Mouse (Mus musculus) erythroblast, adult 5-6 weeks (primary cell): ENCODE measurements around the gene Rpl32. TPM values are rescaled to one million over a fixed set of nuclear protein-coding genes. Genes with fewer than 3 reads are reported as not detected.

Source experiments
- ATAC-seq: replicated peaks from 2 replicates; pipeline ENCODE4 v1.8.0; 2016; ENCODE audit warnings: moderate number of reproducible peaks, mild to moderate bottlenecking, moderate TSS enrichment, inconsistent platforms; ENCODE audit not compliant: poor library complexity, low FRiP score, severe bottlenecking
- total RNA-seq, 2 experiments: library from RNA; stranded (forward) in 1 of 2; stranded (reverse) in 1 of 2; fragments of 150-400 nt in 1 of 2; fragments of 200-764, 138-1000 nt in 1 of 2; gene quantifications; 2 replicates each; pipeline versions ENCODE4 v1.2.3 to v1.2.4; 2015 to 2017; ENCODE audit warnings: low replicate concordance in 2 of 2

Gene Rpl32
- total RNA-seq, 2 experiments from 2014 or later, result 502 to 1,031 TPM

DNA sequence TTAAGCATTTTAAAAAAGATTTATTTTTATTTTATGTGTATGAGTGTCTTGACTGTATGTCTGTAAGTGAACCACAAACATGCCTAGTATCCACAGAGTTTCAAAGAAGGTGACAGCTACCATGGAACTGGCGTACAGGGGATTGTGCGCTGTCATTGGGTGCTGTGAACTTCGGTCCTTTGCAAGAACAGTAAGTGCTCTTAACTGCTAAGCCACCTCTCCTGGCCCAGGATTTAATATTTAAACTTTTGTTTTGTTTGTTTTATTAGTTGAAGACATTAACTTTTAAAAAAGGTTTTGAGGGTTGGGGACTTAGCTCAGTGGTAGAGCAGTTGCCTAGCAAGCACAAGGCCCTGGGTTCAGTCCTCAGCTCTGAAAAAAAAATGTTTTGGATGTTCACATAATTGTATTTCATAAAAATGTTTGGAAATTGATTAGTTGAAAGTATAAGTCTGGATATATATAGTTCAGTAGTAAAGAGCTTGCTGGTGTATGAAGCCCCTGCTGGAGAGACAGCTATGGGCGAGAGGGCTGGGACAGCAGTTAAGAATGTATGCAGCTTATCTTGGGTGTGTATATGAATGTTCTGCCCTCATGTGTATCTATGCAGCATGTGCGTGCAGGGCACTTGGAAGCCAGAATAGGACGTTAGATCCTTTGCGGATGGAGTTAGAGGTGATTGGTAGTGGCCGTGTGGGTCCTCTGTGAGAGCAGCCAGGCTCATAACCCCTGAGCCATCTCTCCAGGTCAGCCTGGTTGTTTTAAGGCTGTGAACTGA, 12.9 kb upstream of the Rpl32 start:
- ATAC-seq, result no peak

DNA sequence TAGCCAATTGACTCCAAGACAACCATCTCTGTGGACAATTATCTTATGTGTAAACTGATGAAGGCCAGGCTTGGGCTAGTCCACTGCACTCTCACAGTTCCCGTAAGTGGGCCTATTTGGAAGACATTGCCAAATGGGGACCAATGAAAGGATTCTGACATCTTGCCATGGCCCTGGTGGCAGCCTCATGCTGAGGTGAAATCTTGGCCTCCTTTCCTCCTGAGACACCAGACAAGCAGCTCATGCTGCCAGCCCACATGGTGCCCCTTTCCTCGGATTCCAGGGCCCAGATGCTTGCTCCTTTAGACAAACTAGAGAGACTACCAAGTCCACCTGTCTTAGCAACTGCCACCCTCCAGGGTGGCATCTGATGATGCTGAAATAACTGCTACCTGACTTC, 9.6 kb upstream of the Rpl32 start:
- no peak for ATAC-seq

DNA sequence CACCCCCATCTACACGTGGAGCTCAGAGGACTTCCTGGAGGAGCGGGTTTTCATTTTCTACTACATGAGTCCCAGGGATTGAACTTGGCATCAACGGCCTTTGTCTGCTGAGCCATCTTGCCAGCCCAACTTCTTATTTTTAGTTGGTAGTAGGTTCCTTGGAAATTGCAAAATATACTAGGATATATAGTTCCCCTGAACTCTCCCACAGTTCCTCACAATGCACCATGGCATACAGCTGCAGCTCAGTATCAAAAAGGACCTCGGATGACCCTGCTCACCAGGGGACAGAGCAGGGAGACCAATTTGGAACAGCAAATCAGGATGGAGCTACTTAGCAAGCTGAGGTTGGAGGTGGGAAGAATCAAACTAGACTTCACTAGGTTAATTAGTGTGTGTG, 6.5 kb upstream of the Rpl32 start:
- no peak for ATAC-seq

DNA sequence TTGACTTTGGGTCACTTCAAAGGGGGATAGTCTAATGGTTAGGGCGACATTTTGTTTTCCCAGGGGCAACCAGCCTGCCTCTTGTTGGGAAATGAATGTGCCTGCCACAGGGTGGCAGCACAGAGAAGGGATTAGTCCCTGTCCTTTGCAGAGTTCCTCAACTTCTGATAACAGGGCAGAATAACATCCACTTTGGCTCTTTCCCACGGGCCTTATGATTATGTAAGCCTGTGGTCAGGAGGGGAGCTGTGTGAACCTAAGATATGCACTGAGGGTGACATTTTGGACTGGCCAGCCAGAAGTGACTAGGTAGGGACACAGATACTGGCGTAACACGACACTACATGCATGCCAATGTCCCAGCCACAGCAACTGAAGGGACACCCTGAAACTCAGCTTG, 5.6 kb upstream of the Rpl32 start:
- ATAC-seq, result peak; percentile 89

DNA sequence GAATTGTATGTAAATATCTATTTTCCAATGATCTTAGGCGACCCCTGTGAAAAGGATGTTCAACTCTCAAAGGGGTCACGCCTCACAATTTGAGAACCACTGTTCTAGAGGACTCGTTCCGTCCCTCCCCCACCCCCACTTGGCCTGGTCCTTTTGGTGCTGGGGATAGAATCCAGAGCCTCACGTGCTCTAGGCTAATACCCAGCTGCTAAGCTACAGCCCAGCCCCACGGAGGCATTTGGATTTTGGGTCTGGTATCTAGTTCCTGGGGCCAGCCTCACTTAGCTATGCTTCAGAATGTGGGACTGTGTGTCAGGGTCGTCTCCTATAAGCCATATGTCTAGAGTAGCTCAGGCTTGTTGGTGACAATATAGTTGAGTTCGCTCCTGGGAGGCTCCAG, 3.1 kb upstream of the Rpl32 start:
- ATAC-seq, result no peak

DNA sequence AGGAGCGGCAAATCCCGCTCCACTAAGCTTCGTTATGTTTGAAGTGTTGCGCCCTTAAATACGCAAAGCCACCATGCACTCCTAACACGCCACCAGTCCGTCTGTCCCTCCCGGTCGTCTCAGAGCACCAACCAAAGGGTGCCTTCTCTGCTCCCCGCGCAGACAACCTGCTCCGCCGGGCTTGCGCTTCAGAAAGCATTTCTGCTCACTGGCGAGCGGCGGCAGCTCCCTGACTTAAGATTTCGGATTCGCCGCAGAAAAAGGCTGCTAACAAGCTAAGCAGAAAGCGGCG, 405 bp downstream of the Rpl32 start:
- peak; percentile 41 for ATAC-seq

DNA sequence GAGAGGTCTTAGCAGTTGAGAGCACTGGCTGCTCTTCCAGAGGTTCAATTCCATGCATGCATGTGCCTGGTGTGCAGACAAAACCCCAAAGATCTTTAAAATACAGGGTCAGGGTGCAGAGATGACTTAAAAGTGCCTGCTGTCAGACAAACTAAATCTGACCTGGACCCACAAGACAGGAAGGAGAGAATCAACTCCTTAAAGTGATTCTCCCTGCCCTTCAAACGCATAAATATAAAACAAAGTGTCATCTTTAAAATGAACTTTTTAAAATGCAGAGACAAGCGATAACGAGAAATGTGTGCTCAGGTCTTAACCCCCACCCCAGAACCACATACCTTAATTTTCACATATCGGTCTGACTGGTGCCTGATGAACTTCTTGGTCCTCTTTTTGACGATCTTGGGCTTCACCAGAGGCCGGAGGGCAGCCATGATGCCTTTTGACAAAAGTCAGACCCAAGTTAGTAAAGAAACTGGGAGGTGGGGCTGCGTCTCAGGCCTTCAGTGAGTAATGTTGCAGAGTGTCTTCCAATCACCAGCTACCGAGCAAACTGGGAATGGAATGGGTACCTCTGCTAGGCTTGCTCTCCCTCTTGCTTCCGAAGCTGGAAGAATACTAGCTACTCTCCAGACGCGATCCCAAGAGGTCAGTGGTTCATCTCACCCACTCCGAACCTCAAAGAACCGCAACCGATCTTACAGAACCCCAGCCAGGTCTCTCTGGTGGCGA, 917 bp downstream of the Rpl32 start:
- 0 out of 2 replicates have a peak, but pooled peaks have one; percentile 10 for ATAC-seq

DNA sequence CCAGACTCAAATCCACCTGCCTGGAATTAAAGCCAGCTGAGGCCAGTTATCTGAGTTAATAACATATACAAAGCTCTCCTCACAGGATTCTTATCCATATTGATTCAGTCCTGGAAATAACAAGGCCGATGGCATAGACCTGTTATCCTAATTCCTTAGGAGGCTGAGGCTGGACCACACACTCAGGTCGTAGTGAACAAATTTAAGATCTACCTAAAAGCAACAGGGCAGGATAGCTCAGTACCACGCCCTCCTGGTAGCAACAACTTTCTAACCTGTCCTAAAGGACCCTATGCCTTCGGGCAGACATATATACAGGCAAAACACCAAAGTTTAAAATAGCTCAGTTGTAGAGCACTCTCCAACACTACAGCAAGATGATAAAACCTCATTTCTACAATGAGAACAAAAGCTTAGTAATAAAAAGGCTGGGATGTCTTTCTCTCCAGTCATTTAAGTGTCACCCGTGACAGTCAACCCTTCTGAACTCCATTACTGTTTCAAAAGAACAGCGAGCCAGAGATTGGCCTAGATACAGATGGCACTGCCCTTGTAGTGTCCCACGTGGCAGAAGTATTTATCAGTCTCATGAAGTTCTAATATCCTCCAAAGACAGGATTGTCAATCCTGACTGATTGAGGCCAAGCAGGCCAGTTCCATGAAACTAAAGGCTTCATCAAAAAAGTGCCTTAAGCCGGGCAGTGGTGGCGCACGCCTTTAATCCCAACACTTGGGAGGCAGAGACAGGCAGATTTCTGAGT, 3.9 kb downstream of the Rpl32 start:
- ATAC-seq, result no peak

DNA sequence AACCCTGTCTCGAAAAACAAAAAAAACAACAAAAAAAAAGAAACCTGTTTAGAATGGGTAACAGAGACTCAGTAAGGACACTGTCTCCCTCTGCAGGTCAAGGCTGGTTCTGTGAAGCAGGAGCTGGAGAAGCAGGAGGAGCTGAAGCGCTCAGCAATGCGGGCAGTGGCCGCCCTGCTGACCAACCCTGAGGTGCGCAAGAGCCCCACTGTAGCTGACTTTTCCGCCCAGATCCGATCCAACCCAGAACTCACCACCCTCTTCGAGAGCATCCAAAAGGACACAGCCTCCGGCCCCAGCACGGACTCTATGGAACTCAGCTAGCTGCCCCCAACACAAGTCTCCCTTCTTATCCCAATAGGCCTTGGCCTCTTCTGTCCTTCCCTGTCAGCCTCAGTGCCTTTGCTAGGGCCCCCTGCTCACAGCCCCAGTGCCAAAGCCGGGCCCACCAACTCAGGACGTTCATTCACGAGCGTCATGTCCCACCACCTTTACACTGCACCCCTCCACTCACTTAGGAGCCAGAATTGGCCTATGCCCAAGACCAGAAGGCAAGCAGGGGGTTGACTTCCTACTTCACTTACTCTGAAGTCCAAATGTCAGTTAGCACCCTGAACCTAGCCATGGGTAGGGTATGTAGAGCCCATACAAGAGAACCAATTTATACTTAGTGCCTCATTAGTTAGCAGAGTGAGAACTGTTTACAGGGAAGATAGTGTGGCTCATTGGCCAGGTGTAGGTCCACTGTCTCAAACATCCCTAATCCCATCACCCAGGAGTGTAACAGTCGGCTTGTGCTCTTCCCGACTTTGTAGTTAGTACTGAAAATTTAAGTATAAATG, 4.8 kb downstream of the Rpl32 start:
- ATAC-seq, result no peak

DNA sequence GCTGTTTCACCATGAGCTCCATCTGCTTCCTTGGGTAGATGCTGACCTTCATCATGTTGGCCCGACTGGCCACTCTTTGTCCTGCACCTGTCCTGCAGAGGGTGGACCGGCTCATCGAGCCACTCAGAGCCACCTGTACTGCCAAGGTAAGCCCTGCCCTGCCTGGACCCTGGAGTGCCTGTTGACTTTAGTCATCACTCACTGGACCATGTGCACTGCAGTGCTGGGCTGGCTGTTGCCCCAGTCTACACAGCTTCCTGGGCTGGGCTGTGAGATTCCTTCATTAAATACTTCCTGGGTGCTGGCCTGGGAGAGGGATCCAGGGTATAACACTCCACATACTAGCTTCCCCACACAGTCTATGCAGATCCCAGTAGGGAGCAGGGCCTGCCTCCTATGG, 6.7 kb downstream of the Rpl32 start:
- ATAC-seq, result 0 out of 2 replicates have a peak, but pooled peaks have one; percentile 20

DNA sequence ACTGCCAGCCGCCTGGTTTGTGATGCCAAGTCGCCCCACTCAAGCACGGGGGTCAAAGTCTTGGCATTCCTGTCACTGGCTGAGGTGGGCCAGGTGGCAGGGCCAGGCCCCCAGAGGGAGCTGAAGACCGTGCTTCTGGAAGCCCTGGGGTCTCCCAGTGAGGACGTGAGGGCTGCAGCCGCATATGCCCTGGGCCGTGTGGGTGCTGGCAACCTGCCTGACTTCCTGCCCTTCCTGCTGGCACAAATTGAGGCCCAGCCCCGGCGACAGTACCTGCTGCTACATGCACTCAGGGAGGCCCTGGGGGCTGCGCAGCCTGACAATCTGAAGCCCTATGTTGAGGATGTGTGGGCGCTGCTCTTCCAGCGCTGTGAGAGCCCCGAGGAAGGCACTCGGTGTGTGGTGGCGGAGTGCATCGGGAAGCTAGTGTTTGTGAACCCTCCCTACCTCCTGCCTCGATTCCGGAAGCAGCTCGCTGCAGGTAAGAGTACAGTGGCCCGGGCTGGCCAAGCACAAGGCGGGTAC, 15.8 kb downstream of the Rpl32 start:
- no peak; the same call in 1 of the 2 replicates for ATAC-seq

DNA sequence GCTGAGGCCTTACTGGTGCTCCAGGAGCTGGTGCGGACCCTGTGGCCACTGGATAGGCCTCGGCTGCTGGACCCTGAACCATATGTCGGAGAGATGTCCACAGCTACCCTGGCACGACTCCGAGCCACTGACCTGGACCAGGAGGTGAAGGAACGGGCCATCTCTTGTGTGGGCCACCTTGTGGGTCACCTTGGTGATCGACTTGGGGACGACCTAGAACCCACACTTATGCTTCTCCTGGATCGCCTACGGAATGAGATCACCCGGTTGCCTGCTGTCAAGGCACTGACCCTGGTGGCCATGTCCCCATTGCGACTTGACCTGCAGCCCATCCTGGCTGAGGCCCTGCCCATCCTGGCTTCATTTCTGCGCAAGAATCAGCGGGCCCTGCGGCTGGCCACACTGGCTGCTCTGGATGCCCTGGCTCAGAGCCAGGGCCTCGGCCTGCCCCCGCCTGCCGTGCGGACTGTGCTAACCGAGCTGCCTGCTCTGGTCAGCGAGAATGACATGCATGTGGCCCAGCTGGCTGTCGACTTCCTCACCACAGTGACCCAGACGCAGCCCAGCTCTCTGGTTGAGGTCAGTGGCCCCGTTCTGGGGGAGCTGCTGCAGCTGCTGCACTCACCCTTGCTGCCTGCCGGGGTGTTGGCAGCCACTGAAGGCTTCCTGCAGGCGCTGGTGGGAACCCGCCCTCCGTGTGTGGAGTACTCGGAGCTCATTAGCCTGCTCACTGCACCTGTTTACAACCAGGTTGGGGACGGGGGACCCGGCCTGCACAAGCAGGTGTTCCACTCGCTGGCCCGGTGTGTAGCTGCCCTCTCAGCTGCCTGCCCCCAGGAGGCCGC, 16.5 kb downstream of the Rpl32 start:
- no peak for ATAC-seq

DNA sequence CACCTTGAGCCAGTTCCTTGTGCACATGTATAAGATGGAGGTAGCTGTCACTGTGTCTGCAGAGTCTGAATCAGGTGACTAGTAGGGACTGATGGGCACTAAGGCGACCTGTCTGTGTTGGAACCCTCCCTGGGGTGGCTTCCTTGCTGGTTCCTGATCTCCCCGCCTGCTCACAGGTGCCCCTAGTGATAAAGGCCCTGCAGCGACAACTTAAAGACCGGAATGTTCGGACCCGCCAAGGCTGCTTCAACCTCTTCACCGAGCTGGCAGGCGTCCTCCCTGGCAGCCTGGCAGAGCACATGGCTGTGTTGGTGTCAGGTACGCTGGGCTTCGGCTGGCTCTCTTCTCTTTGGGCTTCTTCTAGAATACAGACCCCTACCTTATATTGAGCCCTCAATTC, 17.5 kb downstream of the Rpl32 start:
- ATAC-seq, result 0 out of 2 replicates have a peak, but pooled peaks have one; percentile 27

DNA sequence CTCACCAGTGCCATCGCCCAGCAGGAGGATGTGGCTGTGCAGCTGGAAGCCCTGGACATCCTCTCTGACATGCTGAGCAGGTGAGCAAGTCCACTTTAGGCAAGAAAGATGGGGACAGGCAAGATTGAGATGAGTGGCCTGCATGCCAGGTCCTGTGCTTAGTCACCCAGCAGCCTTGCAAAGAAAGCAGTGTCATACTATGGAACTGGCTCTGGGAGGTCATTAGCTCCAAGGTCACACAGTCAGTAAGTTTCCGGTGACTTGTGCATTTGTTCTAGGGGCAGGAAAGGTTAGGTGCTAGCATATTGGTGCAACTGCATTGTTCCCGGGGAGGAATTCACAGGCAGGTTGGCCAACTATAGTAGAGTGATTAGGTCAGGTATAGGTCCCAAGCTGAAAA, 25.8 kb downstream of the Rpl32 start:
- no peak for ATAC-seq

DNA sequence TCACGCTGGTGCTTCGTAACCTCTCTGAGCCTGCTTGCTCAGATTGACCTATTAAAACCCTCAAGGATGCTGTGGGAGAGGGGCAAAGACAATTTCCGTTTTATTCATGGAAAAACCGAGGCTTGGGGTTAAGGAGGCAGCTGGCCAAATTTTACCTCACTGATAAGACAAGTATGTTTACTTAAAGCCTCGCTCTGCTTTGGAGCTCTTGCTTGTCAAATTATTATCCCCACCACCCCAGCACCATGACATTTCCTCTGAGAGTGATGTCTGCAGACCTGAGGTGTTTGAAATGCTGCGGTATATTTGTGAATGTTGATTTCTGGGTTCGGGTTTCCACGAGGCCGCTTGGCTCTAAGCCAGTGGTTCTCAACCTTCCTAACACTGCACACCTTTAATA, 32.2 kb downstream of the Rpl32 start:
- ATAC-seq, result no peak

DNA sequence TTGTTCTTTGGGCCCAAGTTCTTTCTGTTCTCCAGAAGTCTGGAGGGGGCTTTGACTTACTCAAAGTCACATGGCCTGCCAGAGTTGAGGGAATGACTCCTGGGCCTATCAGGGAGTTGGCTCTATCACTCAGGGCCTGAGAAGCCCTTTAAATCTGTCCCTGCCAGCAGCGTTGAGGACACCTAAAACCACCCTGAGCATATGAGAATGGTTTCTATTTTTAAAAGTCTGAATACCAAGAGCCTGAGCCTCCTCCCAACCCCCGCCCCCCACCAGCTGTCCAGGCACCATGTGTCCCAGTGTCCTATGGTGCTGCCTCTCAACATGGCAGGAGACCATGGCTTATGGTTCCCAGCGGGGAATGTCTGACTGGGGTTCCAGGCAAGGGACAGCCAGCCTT, 32.7 kb downstream of the Rpl32 start:
- no peak for ATAC-seq

DNA sequence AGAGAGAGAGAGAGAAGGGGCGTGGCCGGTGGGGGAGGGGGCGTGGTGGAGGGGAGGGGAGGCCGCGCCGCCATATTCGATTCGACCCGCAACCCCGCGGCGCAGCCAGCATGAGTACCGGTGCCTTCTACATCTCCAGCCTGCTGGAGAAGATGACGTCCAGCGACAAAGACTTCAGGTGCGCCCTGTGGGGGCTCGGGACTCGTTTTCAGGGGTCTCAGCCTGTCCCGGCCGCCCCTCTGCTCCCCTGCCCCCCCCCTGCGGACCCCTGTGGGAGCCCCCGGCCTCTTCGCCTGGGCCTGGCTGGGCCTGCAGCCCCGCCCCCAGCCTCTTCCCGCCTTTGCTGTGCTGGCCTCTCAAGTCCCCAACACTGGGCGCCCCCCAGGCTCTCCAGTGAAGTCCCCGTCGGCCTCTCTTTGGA, 34.0 kb downstream of the Rpl32 start, which contains the start of gene Cand2:
Gene Cand2, plus strand, starts transcription at position 38 of the 421 bp plus-strand sequence.
- ATAC-seq, result no peak

DNA sequence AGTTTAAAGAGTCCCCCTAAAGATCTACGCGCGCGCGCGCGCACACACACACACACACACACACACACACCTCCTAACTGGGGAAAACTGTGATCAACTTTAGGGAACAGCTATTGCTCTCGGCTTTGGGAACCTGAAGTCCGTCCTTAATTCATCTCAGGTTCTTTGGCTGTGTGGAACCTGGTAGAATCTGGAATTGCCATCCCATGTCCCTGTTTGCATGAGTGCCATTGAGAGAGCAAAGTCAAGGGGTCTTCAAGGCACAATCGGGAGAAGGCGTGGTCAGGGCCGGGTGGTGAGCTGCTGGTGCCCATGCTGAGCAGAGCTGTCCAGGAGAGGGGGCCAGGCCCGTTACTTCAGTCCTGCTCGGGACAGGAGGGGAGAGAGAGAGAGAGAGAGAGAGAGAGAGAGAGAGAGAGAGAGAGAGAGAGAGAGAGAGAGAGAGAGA, 34.6 kb downstream of the Rpl32 start:
- ATAC-seq, result no peak

DNA sequence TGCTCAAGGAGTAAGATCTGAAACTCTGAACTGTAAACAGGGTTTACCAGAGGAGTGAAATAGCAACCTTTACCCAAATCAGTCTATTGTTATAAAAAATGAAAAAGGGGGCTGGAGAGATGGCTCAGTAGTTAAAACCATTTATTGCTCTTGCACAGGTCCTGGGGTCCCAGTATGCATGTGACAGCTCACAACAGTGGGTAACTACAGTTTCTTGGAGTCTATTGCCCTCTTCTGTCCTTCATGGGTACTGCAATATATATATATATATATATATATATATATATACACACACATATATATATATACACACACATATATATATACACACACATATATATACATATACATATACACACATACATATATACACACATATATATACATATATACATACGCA, 35.9 kb downstream of the Rpl32 start:
- no peak for ATAC-seq
